Mouse (Mus musculus) urinary bladder, postnatal 36 days (tissue): Measurements from ENCODE around the gene Hypk.

Experiments
- DNase-seq, 2 experiments: peaks; one replicate each; pipeline ENCODE4 v3.0.0; 2022; ENCODE audit warnings: low spot score in 2 of 2, mixed read lengths in 1 of 2

Gene Hypk

GRCm38 (mm10) chr2:121452990-121453389, at the start of gene Hypk:
Hypk (plus strand) TSS chr2:121453290.
- DNase-seq: no peak

- DNase-seq: no peak
Measured at GRCm38 (mm10) chr2:121403296-121403695, 49.8 kb upstream of the Hypk start.

- peak in 1 of 2 experiments; percentile 8 for DNase-seq
Measured at GRCm38 (mm10) chr2:121408160-121408559, 44.9 kb upstream of the Hypk start.

GRCm38 (mm10) chr2:121412843-121413386, 40.2 kb upstream of the Hypk start:
- peak in 1 of 2 experiments; percentile 2 for DNase-seq

- peak; percentile 91 to 96 for DNase-seq
Measured at GRCm38 (mm10) chr2:121413387-121414042, 39.6 kb upstream of the Hypk start, which contains the start of the genes Pdia3 and Catsper2. Pdia3 (plus strand) TSS chr2:121413775. Catsper2 (minus strand) TSS chr2:121413792.

GRCm38 (mm10) chr2:121414139-121414685, 38.9 kb upstream of the Hypk start:
- DNase-seq: peak in 1 of 2 experiments; percentile 33

GRCm38 (mm10) chr2:121415103-121415502, 38.0 kb upstream of the Hypk start:
- no peak for DNase-seq

- DNase-seq: no peak
Measured at GRCm38 (mm10) chr2:121415591-121415990, 37.5 kb upstream of the Hypk start.

- DNase-seq: no peak
Measured at GRCm38 (mm10) chr2:121416356-121416755, 36.7 kb upstream of the Hypk start.

GRCm38 (mm10) chr2:121418476-121418875, 34.6 kb upstream of the Hypk start:
- no peak for DNase-seq

- DNase-seq: no peak
Measured at GRCm38 (mm10) chr2:121423166-121423565, 29.9 kb upstream of the Hypk start.

- no peak for DNase-seq
Measured at GRCm38 (mm10) chr2:121425890-121426289, 27.2 kb upstream of the Hypk start.

GRCm38 (mm10) chr2:121434854-121435253, 18.2 kb upstream of the Hypk start:
- no peak for DNase-seq

GRCm38 (mm10) chr2:121439746-121440145, 13.3 kb upstream of the Hypk start:
- no peak for DNase-seq

- DNase-seq: no peak
Measured at GRCm38 (mm10) chr2:121440834-121441605, 12.1 kb upstream of the Hypk start.

GRCm38 (mm10) chr2:121441800-121442199, 11.3 kb upstream of the Hypk start:
- no peak for DNase-seq

GRCm38 (mm10) chr2:121442259-121443067, 10.6 kb upstream of the Hypk start:
- DNase-seq: peak; percentile 73 to 76

- no peak for DNase-seq
Measured at GRCm38 (mm10) chr2:121443068-121443349, 10.1 kb upstream of the Hypk start.

GRCm38 (mm10) chr2:121444178-121444577, 8.9 kb upstream of the Hypk start, which contains the start of gene Ell3:
Ell3 (minus strand) TSS chr2:121444278.
- DNase-seq: no peak

- DNase-seq: no peak
Measured at GRCm38 (mm10) chr2:121445117-121445516, 8.0 kb upstream of the Hypk start.

GRCm38 (mm10) chr2:121446506-121446905, 6.6 kb upstream of the Hypk start:
- DNase-seq: no peak

GRCm38 (mm10) chr2:121447006-121447405, 6.1 kb upstream of the Hypk start:
- DNase-seq: no peak
